Mouse (Mus musculus) ovary, postnatal 36 days (tissue): Measurements from ENCODE around the gene Tnfaip2.

ENCODE experiments used
- DNase-seq: peaks from one replicate; pipeline ENCODE4 v3.0.0; 2022; ENCODE audit warnings: low spot score, mixed read lengths

The Tnfaip2 gene

GRCm38 (mm10) chr12:111428364-111428763, 13.9 kb upstream of the Tnfaip2 start:
- no peak for DNase-seq

DNA sequence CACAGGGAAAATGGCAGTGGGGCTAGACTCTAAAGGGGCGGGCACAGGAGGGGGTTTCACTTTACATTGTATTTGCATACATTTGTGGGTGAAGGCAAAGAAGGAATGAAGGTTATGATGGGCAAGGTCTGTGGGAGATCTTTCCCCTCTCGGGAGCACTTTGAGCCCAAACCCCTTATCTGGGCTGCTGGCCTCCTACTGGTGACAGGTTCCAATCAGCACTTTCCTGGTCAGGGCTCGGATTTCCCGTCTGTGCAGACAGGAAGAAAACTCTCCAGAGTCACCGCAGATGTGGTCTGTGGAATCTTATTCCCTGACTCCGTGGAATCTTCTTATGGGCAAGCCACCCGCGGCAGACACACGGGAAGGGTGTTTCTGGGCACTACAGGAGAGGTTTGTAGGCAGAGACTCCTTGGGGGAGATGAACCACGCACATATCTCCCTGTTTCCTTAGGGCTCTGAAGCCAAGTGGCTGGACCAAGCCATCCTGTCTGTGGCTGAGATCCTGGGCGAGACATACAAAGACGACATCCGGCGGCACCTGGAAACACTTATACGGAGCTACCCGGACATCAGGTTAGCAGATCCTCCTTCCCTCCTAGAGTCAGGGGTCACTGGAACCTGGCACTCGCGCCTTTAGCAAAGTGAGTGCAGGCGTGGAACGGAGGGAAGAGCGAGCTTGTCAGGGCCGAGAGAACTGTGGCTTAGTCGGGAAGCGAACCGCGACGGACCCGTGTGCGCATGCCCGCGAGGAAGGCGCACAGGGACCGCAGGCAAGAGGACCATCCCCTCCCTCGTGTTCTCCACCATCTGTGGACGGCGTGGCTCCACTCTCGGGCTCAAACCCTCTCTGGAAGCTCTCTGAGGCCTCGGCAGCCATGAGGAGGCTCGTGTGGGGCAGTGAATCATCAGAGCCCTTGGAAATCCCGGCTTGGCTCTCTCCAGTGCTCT, 13.0 kb upstream of the Tnfaip2 start:
- DNase-seq, result peak; percentile 42

DNA sequence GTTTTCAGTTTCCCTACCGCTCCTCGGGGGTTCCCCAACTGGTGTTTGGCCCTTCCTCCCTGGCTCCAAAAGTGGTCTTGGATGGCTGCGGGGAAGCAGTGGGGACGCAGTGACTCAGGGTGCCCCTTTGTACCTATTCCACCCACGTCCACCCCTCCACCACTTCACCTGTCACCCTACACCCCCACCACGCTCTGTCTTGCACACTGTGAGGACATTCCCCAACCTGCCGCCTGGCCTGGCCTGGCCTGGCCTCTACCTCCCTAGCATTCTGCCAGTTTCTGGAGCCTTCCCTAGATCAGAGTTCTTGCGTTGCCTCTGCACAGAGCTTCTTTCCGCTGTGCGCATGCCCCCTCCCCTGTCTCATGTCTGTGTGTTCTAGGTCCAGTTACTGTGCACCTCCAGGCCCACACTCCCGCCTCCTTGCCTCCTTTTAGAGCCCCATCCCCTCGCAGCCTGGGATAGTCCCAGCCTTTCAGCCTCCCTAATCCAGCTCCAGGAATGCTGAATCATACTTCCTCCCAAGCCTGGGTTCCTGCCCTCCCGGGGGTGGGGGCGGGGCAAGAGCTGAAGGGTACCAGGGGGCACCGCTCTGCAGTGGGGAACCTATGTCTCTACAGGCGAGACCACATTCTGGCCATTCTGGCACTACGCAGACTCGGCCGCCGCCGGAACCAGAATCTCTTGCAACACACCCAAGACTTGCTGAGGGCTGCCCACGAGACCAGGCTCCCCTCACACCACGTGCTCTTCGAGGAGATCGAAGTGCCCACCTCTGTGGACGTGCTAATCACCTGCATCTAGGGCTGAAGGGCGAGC, 12.0 kb upstream of the Tnfaip2 start:
- DNase-seq, result no peak

- DNase-seq, result no peak
Observed at GRCm38 (mm10) chr12:111430868-111431817, 11.1 kb upstream of the Tnfaip2 start.

- no peak for DNase-seq
Observed at GRCm38 (mm10) chr12:111432097-111432496, 10.2 kb upstream of the Tnfaip2 start.

- DNase-seq, result no peak
Observed at GRCm38 (mm10) chr12:111432751-111433331, 9.4 kb upstream of the Tnfaip2 start.

DNA sequence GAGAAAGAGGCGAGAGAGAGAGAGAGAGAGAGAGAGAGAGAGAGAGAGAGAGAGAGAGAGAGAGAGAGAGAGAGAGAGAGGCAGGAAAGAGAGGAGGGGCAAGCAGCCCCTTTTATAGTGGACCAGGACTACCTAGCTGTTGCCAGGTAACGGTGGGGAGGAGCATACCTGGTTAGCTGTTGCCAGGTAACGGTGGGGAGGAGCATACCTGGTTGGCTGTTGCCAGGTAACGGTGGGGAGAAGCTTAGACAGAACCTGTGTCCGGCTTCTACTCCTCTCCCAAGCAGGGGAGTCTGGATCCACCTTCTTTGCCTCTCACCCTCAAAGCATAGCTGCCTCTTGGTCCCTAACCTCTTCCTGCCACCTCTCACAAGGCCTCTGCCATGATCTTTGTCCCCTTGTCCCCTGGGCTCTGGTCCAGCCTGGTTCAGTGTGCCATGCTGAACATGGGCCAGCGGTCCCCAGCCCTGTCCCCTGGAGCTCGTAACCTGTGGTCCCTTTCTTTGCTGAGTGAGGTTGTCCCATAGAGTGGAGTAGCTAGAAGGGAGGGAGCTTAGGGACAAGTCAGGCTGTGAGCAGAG, 8.0 kb upstream of the Tnfaip2 start:
- DNase-seq, result no peak

DNA sequence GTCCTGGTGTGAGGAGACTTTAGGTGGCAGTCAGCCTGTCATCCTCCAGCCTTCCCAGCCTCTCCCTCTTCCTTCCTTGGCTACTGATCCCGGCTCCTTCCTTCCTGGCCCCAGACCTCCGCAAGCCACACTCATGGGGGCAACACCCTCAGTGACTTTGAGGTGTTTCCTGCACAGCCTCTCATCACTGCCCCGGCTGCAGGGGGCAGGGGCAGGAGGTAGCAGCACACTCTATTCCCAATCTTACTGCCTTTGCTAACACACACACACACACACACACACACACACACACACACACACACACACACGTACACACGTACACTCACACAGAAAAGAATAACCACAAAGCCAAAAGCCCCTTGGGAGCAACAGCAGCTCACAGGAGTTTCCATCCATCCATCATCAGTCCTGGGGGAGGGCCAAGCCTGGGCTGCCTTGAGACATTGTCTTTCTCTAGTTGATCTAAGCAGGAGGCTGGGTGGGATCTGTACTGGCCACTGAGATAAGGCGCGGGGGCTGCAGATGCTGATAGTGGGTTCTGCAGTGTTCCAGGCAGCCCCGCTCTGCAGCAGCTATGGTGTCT, 7.4 kb upstream of the Tnfaip2 start:
- no peak for DNase-seq

- no peak for DNase-seq
Observed at GRCm38 (mm10) chr12:111436170-111436569, 6.1 kb upstream of the Tnfaip2 start.

DNA sequence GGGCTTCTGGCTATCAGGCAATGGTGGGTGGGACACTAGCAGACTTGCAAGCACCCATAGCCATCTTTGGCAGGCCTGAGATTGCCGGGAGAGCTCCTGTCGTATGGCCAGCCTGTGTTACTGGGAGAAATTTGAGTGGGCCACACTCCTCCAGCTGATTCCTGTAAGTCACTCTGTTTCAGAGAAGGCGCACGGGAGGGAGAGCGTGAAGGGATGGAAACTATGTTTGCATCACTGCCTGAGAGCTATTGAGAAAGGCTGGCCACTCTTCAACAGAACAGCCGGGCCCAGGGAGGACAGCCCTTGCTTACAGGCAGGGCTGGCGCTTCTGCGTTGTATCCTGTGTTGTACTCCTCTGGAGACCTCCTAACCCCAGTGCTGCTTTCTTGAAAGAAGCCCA, 5.6 kb upstream of the Tnfaip2 start:
- no peak for DNase-seq

DNA sequence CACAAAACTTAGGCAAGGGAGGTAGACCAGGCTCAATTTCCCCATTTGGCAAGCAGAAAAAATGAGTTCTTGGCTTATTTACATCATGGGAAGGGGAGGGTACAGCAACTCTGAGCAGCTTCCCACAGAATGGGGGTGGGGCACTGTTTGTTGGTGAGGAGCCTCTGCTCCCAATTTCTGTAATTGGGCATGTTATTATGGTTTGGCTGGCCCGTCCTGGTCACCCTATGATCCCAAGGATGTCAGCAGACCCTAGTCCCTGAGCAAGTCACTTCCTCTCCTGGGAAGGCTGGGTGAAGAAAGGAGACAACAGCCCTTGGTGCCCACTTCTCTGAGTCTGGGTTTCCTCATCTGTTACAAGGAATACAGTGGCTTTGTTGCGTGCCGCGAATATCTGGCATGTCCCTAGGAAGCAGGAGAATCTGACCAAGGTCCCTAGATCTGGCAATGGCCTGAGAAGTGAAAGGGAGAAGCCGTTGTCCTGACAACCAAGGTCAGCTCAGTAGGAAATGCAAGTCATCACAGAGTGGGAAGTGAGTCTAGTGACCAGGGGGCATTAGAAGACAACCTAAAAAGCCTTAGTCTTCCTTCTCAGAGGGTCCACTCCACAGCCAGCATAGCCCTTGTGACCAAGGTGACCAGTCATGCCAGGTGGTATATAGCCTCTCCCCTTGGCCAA, 4.9 kb upstream of the Tnfaip2 start:
- no peak for DNase-seq

DNA sequence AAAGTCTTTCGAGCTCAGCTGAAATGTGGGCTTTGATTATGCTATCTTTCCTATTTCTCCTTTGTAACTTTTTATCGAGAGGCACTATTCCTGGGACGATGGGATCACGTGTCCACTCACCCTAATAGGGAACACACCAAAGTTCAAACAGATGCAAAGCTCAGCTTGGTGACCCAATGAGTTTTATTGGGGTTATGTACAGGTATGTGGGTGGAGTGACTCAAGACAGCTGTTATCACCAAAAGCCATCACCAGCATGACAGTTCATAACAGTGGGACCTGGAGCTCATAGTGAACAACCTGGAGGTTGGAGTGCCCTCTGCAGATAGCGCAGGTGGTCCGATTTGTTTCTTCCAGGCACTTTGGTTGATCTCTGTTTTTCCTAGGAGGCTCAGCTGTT, 3.4 kb upstream of the Tnfaip2 start:
- no peak for DNase-seq

- no peak for DNase-seq
Observed at GRCm38 (mm10) chr12:111440701-111441373, 1.4 kb upstream of the Tnfaip2 start.

GRCm38 (mm10) chr12:111441523-111441922, 746 bp upstream of the Tnfaip2 start:
- no peak for DNase-seq

- no peak for DNase-seq
Observed at GRCm38 (mm10) chr12:111443011-111443870, 972 bp downstream of the Tnfaip2 start.

DNA sequence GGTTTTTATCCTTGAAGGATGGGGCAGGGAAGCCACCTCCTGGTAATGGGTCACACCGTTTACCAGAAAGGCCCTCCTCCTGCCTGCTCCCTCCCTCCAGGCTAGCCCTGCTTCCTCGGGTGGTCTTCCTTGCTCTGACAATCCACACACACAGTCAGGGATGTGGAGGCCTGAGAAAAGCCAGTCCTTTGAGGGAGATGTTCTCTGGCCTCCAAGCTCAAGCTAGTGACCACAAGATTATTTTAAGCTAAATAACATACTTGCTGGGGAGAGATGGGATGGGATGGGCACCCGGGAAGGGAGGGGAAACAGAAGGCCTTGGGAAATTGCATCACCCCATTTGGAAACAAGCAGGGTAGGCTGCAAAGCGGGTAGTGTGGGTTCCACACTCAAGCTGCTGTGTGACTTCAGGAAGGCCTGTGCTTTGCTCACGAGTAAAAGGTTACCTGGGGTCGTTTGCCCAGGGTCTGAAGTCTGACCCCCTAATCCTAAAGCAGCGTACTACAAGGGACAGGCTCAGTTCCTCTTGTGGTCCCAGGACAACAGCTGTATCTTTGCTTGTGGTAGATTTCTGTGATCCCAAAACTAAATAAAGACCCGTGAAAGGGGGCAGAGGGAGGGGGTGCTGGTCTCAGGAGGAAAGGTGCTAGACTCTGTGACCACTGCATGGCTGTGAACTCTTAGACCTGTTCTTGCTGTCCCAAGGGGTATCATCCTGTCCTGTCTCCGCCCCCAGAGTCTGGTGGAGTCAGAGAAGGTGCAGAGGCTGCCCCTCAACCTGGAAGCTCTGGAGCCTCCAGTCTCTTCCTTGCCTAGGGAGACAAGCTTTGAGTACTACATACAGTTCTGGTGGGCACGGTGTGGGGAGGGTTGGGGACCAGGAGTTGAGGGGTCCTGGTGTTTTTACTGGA, 1.9 kb downstream of the Tnfaip2 start:
- DNase-seq, result no peak

GRCm38 (mm10) chr12:111445161-111445889, 3.1 kb downstream of the Tnfaip2 start:
- DNase-seq, result no peak
